Mouse (Mus musculus): Measurements from ENCODE around the gene Kcnv2. TPM values are rescaled to one million over a fixed set of nuclear protein-coding genes. Genes with fewer than 3 reads are reported as not detected.

Kcnv2 gene
- polyA plus RNA-seq, 1 experiment from 2014 or later, result 0.05 TPM

GRCm38 (mm10) chr19:27351700-27352099 is 29.3 kb downstream of the Kcnv2 start:
- ATAC-seq (ENCODE audit: low FRiP score), result no peak
- 55% methylated on average over 6 of the region's 6 CpGs for WGBS
- no peak overlapping the region for H3K9ac ChIP-seq
- no peak overlapping the region for H3K27ac ChIP-seq
- DNase-seq (ENCODE audit: low spot score), result no peak
- no peak overlapping the region for H3K4me3 ChIP-seq (replicated peaks; ENCODE audit: low read length)
- H3K27me3 ChIP-seq (ENCODE audit: control insufficient read depth, insufficient read depth, low read length), result no peaks in the 10 kb centered on the region
- no peaks in the 10 kb centered on the region for H3K9me3 ChIP-seq (ENCODE audit: control insufficient read depth, low read length)
- no peaks in the 10 kb centered on the region for H3K36me3 ChIP-seq (replicated peaks; ENCODE audit: control insufficient read depth, insufficient read depth)
- H3K4me1 ChIP-seq (replicated peaks; ENCODE audit: control insufficient read depth, insufficient read depth, low read length), result no peaks in the 10 kb centered on the region
- H3K4me2 ChIP-seq (replicated peaks), result no peak overlapping the region

GRCm38 (mm10) chr19:27360381-27360780 is 38.0 kb downstream of the Kcnv2 start:
- DNase-seq (ENCODE audit: low spot score) (no peak), ATAC-seq (ENCODE audit: low FRiP score) (no peak)
- Histone ChIP-seq H3K4me1 (replicated peaks; ENCODE audit: control insufficient read depth, insufficient read depth, low read length) (0 out of 2 replicates have a peak, but pooled peaks cover 5% of the 10 kb centered on the region), H3K27me3 (ENCODE audit: control insufficient read depth, insufficient read depth, low read length) (no peaks in the 10 kb centered on the region), H3K27ac (no peak overlapping the region), H3K9ac (no peak overlapping the region), H3K4me2 (replicated peaks) (no peak overlapping the region), H3K4me3 (replicated peaks; ENCODE audit: low read length) (no peak overlapping the region), H3K36me3 (replicated peaks; ENCODE audit: control insufficient read depth, insufficient read depth) (no peaks in the 10 kb centered on the region), H3K9me3 (ENCODE audit: control insufficient read depth, low read length) (no peaks in the 10 kb centered on the region; the same call in 1 of the 2 replicates)

GRCm38 (mm10) chr19:27363891-27364290 is 41.5 kb downstream of the Kcnv2 start:
- peak overlapping the region; percentile 38; the same call in 1 of the 2 replicates for H3K4me2 ChIP-seq (replicated peaks)
- 0 out of 2 replicates have a peak, but pooled peaks cover 5% of the 10 kb centered on the region for H3K4me1 ChIP-seq (replicated peaks; ENCODE audit: control insufficient read depth, insufficient read depth, low read length)
- H3K27ac ChIP-seq, result no peak overlapping the region
- H3K36me3 ChIP-seq (replicated peaks; ENCODE audit: control insufficient read depth, insufficient read depth), result no peaks in the 10 kb centered on the region
- DNase-seq (ENCODE audit: low spot score) (no peak), ATAC-seq (ENCODE audit: low FRiP score) (no peak)
- no peaks in the 10 kb centered on the region for H3K27me3 ChIP-seq (ENCODE audit: control insufficient read depth, insufficient read depth, low read length)
- H3K4me3 ChIP-seq (replicated peaks; ENCODE audit: low read length), result no peak overlapping the region
- 56% methylated on average over 4 of the region's 4 CpGs for WGBS
- no peak overlapping the region for H3K9ac ChIP-seq
- no peaks in the 10 kb centered on the region; the same call in 1 of the 2 replicates for H3K9me3 ChIP-seq (ENCODE audit: control insufficient read depth, low read length)

- DNase-seq (ENCODE audit: low spot score) (no peak), ATAC-seq (ENCODE audit: low FRiP score) (no peak)
- Histone ChIP-seq H3K9me3 (ENCODE audit: control insufficient read depth, low read length) (no peaks in the 10 kb centered on the region; the same call in 1 of the 2 replicates), H3K27ac (no peak overlapping the region), H3K9ac (0 out of 2 replicates have a peak overlapping the region, but pooled peaks have one; percentile 20), H3K4me1 (replicated peaks; ENCODE audit: control insufficient read depth, insufficient read depth, low read length) (0 out of 2 replicates have a peak, but pooled peaks cover 5% of the 10 kb centered on the region), H3K4me3 (replicated peaks; ENCODE audit: low read length) (no peak overlapping the region), H3K4me2 (replicated peaks) (peak overlapping the region; percentile 38), H3K36me3 (replicated peaks; ENCODE audit: control insufficient read depth, insufficient read depth) (no peaks in the 10 kb centered on the region), H3K27me3 (ENCODE audit: control insufficient read depth, insufficient read depth, low read length) (no peaks in the 10 kb centered on the region)
- WGBS, result 16% methylated on average over 8 of the region's 8 CpGs
These were observed 42.1 kb downstream of the Kcnv2 start for GRCm38 (mm10) chr19:27364521-27364931.

- Histone ChIP-seq H3K27me3 (ENCODE audit: control insufficient read depth, insufficient read depth, low read length) (no peaks in the 10 kb centered on the region), H3K4me2 (replicated peaks) (no peak overlapping the region), H3K36me3 (replicated peaks; ENCODE audit: control insufficient read depth, insufficient read depth) (no peaks in the 10 kb centered on the region), H3K4me3 (replicated peaks; ENCODE audit: low read length) (no peak overlapping the region), H3K9ac (no peak overlapping the region), H3K27ac (no peak overlapping the region), H3K9me3 (ENCODE audit: control insufficient read depth, low read length) (no peaks in the 10 kb centered on the region), H3K4me1 (replicated peaks; ENCODE audit: control insufficient read depth, insufficient read depth, low read length) (0 out of 2 replicates have a peak, but pooled peaks cover 5% of the 10 kb centered on the region)
- no peak for ATAC-seq (ENCODE audit: low FRiP score)
- 88% methylated on average over 10 of the region's 10 CpGs for WGBS
- DNase-seq (ENCODE audit: low spot score), result no peak
These were observed 43.8 kb downstream of the Kcnv2 start for GRCm38 (mm10) chr19:27366113-27366746.

- no peak overlapping the region for H3K4me2 ChIP-seq (replicated peaks)
- H3K36me3 ChIP-seq (replicated peaks; ENCODE audit: control insufficient read depth, insufficient read depth), result no peaks in the 10 kb centered on the region
- no peak for DNase-seq (ENCODE audit: low spot score)
- H3K9me3 ChIP-seq (ENCODE audit: control insufficient read depth, low read length), result no peaks in the 10 kb centered on the region
- no peak overlapping the region for H3K4me3 ChIP-seq (replicated peaks; ENCODE audit: low read length)
- H3K27ac ChIP-seq, result no peak overlapping the region
- 81% methylated on average over 3 of the region's 3 CpGs for WGBS
- 0 out of 2 replicates have a peak, but pooled peaks cover under 1% of the 10 kb centered on the region for H3K4me1 ChIP-seq (replicated peaks; ENCODE audit: control insufficient read depth, insufficient read depth, low read length)
- H3K27me3 ChIP-seq (ENCODE audit: control insufficient read depth, insufficient read depth, low read length), result no peaks in the 10 kb centered on the region
- ATAC-seq (ENCODE audit: low FRiP score), result no peak
- H3K9ac ChIP-seq, result no peak overlapping the region
These were observed 47.2 kb downstream of the Kcnv2 start for GRCm38 (mm10) chr19:27369461-27370135.

- Histone ChIP-seq H3K9me3 (ENCODE audit: control insufficient read depth, low read length) (no peaks in the 10 kb centered on the region), H3K36me3 (replicated peaks; ENCODE audit: control insufficient read depth, insufficient read depth) (no peaks in the 10 kb centered on the region), H3K27me3 (ENCODE audit: control insufficient read depth, insufficient read depth, low read length) (no peaks in the 10 kb centered on the region), H3K4me1 (replicated peaks; ENCODE audit: control insufficient read depth, insufficient read depth, low read length) (no peaks in the 10 kb centered on the region), H3K9ac (no peak overlapping the region), H3K27ac (no peak overlapping the region), H3K4me3 (replicated peaks; ENCODE audit: low read length) (no peak overlapping the region), H3K4me2 (replicated peaks) (no peak overlapping the region)
- ATAC-seq (ENCODE audit: low FRiP score), result no peak
- DNase-seq (ENCODE audit: low spot score), result no peak
- 83% methylated on average over 2 of the region's 2 CpGs for WGBS
These were observed 47.8 kb downstream of the Kcnv2 start for GRCm38 (mm10) chr19:27370174-27370573.

GRCm38 (mm10) chr19:27370784-27371183 is 48.4 kb downstream of the Kcnv2 start:
- no peaks in the 10 kb centered on the region for H3K36me3 ChIP-seq (replicated peaks; ENCODE audit: control insufficient read depth, insufficient read depth)
- H3K4me2 ChIP-seq (replicated peaks), result no peak overlapping the region
- no peak for ATAC-seq (ENCODE audit: low FRiP score)
- H3K4me1 ChIP-seq (replicated peaks; ENCODE audit: control insufficient read depth, insufficient read depth, low read length), result no peaks in the 10 kb centered on the region
- no peaks in the 10 kb centered on the region for H3K27me3 ChIP-seq (ENCODE audit: control insufficient read depth, insufficient read depth, low read length)
- H3K9me3 ChIP-seq (ENCODE audit: control insufficient read depth, low read length), result no peaks in the 10 kb centered on the region
- H3K9ac ChIP-seq, result no peak overlapping the region
- no peak for DNase-seq (ENCODE audit: low spot score)
- WGBS, result 92% methylated on average over 2 of the region's 2 CpGs
- H3K4me3 ChIP-seq (replicated peaks; ENCODE audit: low read length), result no peak overlapping the region
- H3K27ac ChIP-seq, result no peak overlapping the region

- Histone ChIP-seq H3K27me3 (ENCODE audit: control insufficient read depth, insufficient read depth, low read length) (no peaks in the 10 kb centered on the region), H3K27ac (no peak overlapping the region), H3K4me2 (replicated peaks) (no peak overlapping the region), H3K4me1 (replicated peaks; ENCODE audit: control insufficient read depth, insufficient read depth, low read length) (no peaks in the 10 kb centered on the region), H3K4me3 (replicated peaks; ENCODE audit: low read length) (no peak overlapping the region), H3K9ac (no peak overlapping the region), H3K9me3 (ENCODE audit: control insufficient read depth, low read length) (no peaks in the 10 kb centered on the region), H3K36me3 (replicated peaks; ENCODE audit: control insufficient read depth, insufficient read depth) (no peaks in the 10 kb centered on the region)
- 83% methylated on average over 2 of the region's 2 CpGs for WGBS
- no peak for ATAC-seq (ENCODE audit: low FRiP score)
- no peak for DNase-seq (ENCODE audit: low spot score)
These were observed 57.5 kb downstream of the Kcnv2 start for GRCm38 (mm10) chr19:27379712-27380401.

All from hindbrain, embryonic 14.5 days (tissue).